Mouse (Mus musculus): ENCODE results near the gene Rflna.

DNA sequence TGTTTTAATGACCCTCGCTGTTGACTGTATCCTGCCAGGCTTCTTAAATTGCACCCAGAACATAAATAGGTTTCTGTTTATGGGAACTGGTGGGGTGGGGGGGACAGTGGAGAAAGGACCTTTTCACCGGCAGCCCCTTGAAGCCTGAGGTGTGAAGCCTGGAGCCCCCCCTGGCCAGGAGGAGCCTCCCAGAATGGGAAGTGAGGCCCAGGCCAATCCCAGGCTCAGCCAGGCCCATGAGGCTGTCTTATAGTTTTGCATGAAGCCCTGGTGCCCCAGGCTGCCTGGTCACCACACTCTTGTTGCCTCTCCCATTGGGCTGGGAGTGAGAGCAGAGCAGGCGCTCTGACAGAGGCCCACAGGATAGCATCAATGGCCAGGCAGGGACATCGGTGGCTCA, 5.1 kb upstream of the Rflna start:
- TF ChIP-seq POLR2A (IDR thresholded peaks at IDR 0.05; ENCODE audit: borderline replicate concordance, low read depth, low read length) (no peak), CTCF (IDR thresholded peaks at IDR 0.05; ENCODE audit: low read depth, low read length) (no peak)
